Mouse (Mus musculus) kidney, postnatal 0 days (tissue): Measurements from ENCODE around the gene Tjp2. TPM values are rescaled to one million over a fixed set of nuclear protein-coding genes. Genes with fewer than 3 reads are reported as not detected.

ENCODE experiments used
- ATAC-seq: fragments of 200-750 bp; cut with Nextera tagmentation; replicated peaks from 2 replicates; pipeline ENCODE4 v1.8.0; 2017; ENCODE audit warnings: low read depth, moderate number of reproducible peaks, moderate TSS enrichment, moderate library complexity; ENCODE audit not compliant: low FRiP score
- DNase-seq: peaks from one replicate; pipeline ENCODE4 v3.0.0-alpha.2; 2016; ENCODE audit warnings: low spot score
- H3K27ac ChIP-seq: fragments of 300-500 bp; sonication (generic); 2 replicates; pipeline ENCODE4 v1.5.1; 2014; ENCODE audit warnings: mild to moderate bottlenecking
- H3K27me3 ChIP-seq: fragments of 300-500 bp; sonication (generic); 2 replicates; pipeline ENCODE4 v1.6.1; 2014; ENCODE audit warnings: low read length, mixed read lengths; ENCODE audit not compliant: insufficient read depth
- H3K36me3 ChIP-seq: fragments of 300-500 bp; sonication (generic); 2 replicates; pipeline ENCODE4 v1.6.1; 2014; ENCODE audit warnings: low read length, mixed read lengths; ENCODE audit not compliant: insufficient read depth
- H3K4me1 ChIP-seq: fragments of 300-500 bp; sonication (generic); replicated peaks from 2 replicates; pipeline ENCODE4 v1.6.1; 2014; ENCODE audit warnings: antibody characterized with exemption, low read length, mixed read lengths; ENCODE audit not compliant: insufficient read depth
- H3K4me2 ChIP-seq: fragments of 300-500 bp; sonication (generic); 2 replicates; pipeline ENCODE4 v1.6.1; 2014; ENCODE audit warnings: mild to moderate bottlenecking, low read length, moderate library complexity, mixed read lengths
- H3K4me3 ChIP-seq: fragments of 300-500 bp; sonication (generic); replicated peaks from 2 replicates; pipeline ENCODE4 v1.5.1; 2014; ENCODE audit warnings: low read depth, low read length
- H3K9ac ChIP-seq: fragments of 300-500 bp; sonication (generic); 2 replicates; pipeline ENCODE4 v1.6.1; 2014; ENCODE audit warnings: low read depth, low read length
- H3K9me3 ChIP-seq: fragments of 300-500 bp; sonication (generic); replicated peaks from 2 replicates; pipeline ENCODE4 v1.6.1; 2016; ENCODE audit warnings: low read length, inconsistent platforms, mixed read lengths
- CTCF ChIP-seq: IDR thresholded peaks from 2 replicates; pipeline ENCODE4 v1.5.1; 2016; ENCODE audit warnings: antibody characterized with exemption, low read depth, mild to moderate bottlenecking, moderate library complexity
- WGBS: fragments of 180-500 bp; shearing (Covaris S2); extraction: QIAGEN DNeasy Blood & Tissue Kit; methylation state at CpG from one replicate; pipeline ENCODE4 v1.1.7; 2014; 5-methylcytosine and 5-hydroxymethylcytosine counted together
- polyA plus RNA-seq: library from polyadenylated mRNA; unstranded; fragments of >200 nt; fragmentation: Nextera tagmentation; extraction: Ambion mirVana; gene quantifications from 2 replicates; pipeline ENCODE4 v1.2.1, GENCODE M21; 2015

The Tjp2 gene
- polyA plus RNA-seq, 1 experiment from 2014 or later, result 24.9 TPM

GRCm38 (mm10) chr19:24176692-24177091, 48.1 kb downstream of the Tjp2 start:
- DNase-seq, result no peak
- Histone ChIP-seq H3K9me3 (no peaks in the 10 kb centered on the region), H3K4me1 (peaks cover 9% of the 10 kb centered on the region), H3K27ac (no peak overlapping the region), H3K9ac (no peak overlapping the region), H3K4me2 (no peak overlapping the region), H3K27me3 (no peaks in the 10 kb centered on the region), H3K4me3 (no peak overlapping the region), H3K36me3 (no peaks in the 10 kb centered on the region)
- WGBS, result 86% methylated on average over 4 of the region's 4 CpGs
- ATAC-seq, result no peak
- no peak for TF ChIP-seq CTCF

- Histone ChIP-seq H3K9me3 (no peaks in the 10 kb centered on the region), H3K4me1 (peaks cover 9% of the 10 kb centered on the region), H3K4me2 (peak overlapping the region; percentile 85), H3K4me3 (peak overlapping the region; percentile 83), H3K9ac (0 out of 2 replicates have a peak overlapping the region, but pooled peaks have one; percentile 78), H3K27me3 (no peaks in the 10 kb centered on the region), H3K27ac (0 out of 2 replicates have a peak overlapping the region, but pooled peaks have one; percentile 84), H3K36me3 (no peaks in the 10 kb centered on the region)
- WGBS, result 3% methylated on average over 13 of the region's 13 CpGs
- TF ChIP-seq CTCF, result no peak
- ATAC-seq, result no peak
- DNase-seq, result peak; percentile 62
Observed at GRCm38 (mm10) chr19:24174896-24175295, 49.9 kb downstream of the Tjp2 start.

GRCm38 (mm10) chr19:24173608-24174523, 51.0 kb downstream of the Tjp2 start:
- H3K4me2 ChIP-seq, result peak overlapping the region; percentile 85
- no peaks in the 10 kb centered on the region for H3K9me3 ChIP-seq
- ATAC-seq (peak; percentile 94), DNase-seq (peak; percentile 93)
- TF ChIP-seq CTCF, result peak; percentile 7; the same call in 1 of the 2 replicates
- H3K27ac ChIP-seq, result peak overlapping the region; percentile 84
- WGBS, result under 1% methylated on average over 101 of the region's 103 CpGs
- peaks cover 9% of the 10 kb centered on the region for H3K4me1 ChIP-seq
- H3K27me3 ChIP-seq, result no peaks in the 10 kb centered on the region
- H3K36me3 ChIP-seq, result no peaks in the 10 kb centered on the region
- H3K4me3 ChIP-seq, result peak overlapping the region; percentile 83
- H3K9ac ChIP-seq, result peak overlapping the region; percentile 78

GRCm38 (mm10) chr19:24173020-24173419, 51.8 kb downstream of the Tjp2 start:
- ATAC-seq, result no peak
- Histone ChIP-seq H3K9me3 (no peaks in the 10 kb centered on the region), H3K4me2 (peak overlapping the region; percentile 85), H3K9ac (0 out of 2 replicates have a peak overlapping the region, but pooled peaks have one; percentile 10), H3K36me3 (no peaks in the 10 kb centered on the region), H3K27me3 (no peaks in the 10 kb centered on the region), H3K27ac (no peak overlapping the region), H3K4me1 (peaks cover 9% of the 10 kb centered on the region), H3K4me3 (peak overlapping the region; percentile 83)
- 34% methylated on average over 6 of the region's 6 CpGs for WGBS
- no peak for DNase-seq
- TF ChIP-seq CTCF, result no peak

- Histone ChIP-seq H3K9me3 (no peaks in the 10 kb centered on the region), H3K4me3 (no peak overlapping the region), H3K4me1 (peaks cover 19% of the 10 kb centered on the region), H3K27ac (no peak overlapping the region), H3K4me2 (no peak overlapping the region), H3K9ac (no peak overlapping the region), H3K27me3 (no peaks in the 10 kb centered on the region), H3K36me3 (no peaks in the 10 kb centered on the region)
- no peak for TF ChIP-seq CTCF
- WGBS, result 80% methylated on average over 10 of the region's 10 CpGs
- ATAC-seq, result no peak
- DNase-seq, result no peak
Observed at GRCm38 (mm10) chr19:24168531-24168930, 56.3 kb downstream of the Tjp2 start.

GRCm38 (mm10) chr19:24166516-24167091, 58.2 kb downstream of the Tjp2 start:
- Histone ChIP-seq H3K27me3 (no peaks in the 10 kb centered on the region), H3K4me3 (peak overlapping the region; percentile 20), H3K9me3 (no peaks in the 10 kb centered on the region), H3K4me2 (peak overlapping the region; percentile 49), H3K4me1 (peaks cover 13% of the 10 kb centered on the region), H3K36me3 (no peaks in the 10 kb centered on the region), H3K27ac (peak overlapping the region; percentile 62), H3K9ac (0 out of 2 replicates have a peak overlapping the region, but pooled peaks have one; percentile 32)
- peak; percentile 60 for DNase-seq
- ATAC-seq, result no peak; the same call in 1 of the 2 replicates
- no peak for TF ChIP-seq CTCF
- WGBS, result 22% methylated on average over 17 of the region's 17 CpGs
